Mouse (Mus musculus) forebrain, embryonic 13.5 days (tissue): Measurements from ENCODE around the gene Retnlg. TPM values are rescaled to one million over a fixed set of nuclear protein-coding genes. Genes with fewer than 3 reads are reported as not detected.
"Not testable (repeated sequence)": the region's sequence is repeated elsewhere in the genome, so short reads cannot be mapped to it uniquely, and the experiment has no call there.

Experiments used
- ATAC-seq: fragments of 200-750 bp; cut with Nextera tagmentation; 2 replicates; pipeline ENCODE4 v1.8.0; 2017
- H3K27ac ChIP-seq: fragments of 300-500 bp; sonication (generic); 2 replicates; pipeline ENCODE4 v1.5.1; 2015; ENCODE audit warnings: inconsistent platforms, mild to moderate bottlenecking, moderate library complexity
- H3K27me3 ChIP-seq: fragments of 300-500 bp; sonication (generic); 2 replicates; pipeline ENCODE4 v1.6.1; 2015; ENCODE audit warnings: mild to moderate bottlenecking, inconsistent platforms
- H3K36me3 ChIP-seq: fragments of 300-500 bp; sonication (generic); 2 replicates; pipeline ENCODE4 v1.6.1; 2015; ENCODE audit warnings: mild to moderate bottlenecking, inconsistent platforms; ENCODE audit not compliant: poor library complexity, severe bottlenecking
- H3K4me1 ChIP-seq: fragments of 300-500 bp; sonication (generic); 2 replicates; pipeline ENCODE4 v1.6.1; 2015; ENCODE audit warnings: inconsistent platforms
- H3K4me2 ChIP-seq: fragments of 300-500 bp; sonication (generic); 2 replicates; pipeline ENCODE4 v1.6.1; 2015; ENCODE audit warnings: inconsistent platforms, mild to moderate bottlenecking, moderate library complexity
- H3K4me3 ChIP-seq: fragments of 300-500 bp; sonication (generic); 2 replicates; pipeline ENCODE4 v1.5.1; 2015; ENCODE audit warnings: mild to moderate bottlenecking, inconsistent platforms
- H3K9ac ChIP-seq: fragments of 300-500 bp; sonication (generic); 2 replicates; pipeline ENCODE4 v1.6.1; 2015; ENCODE audit warnings: mild to moderate bottlenecking, inconsistent platforms
- H3K9me3 ChIP-seq: fragments of 300-500 bp; sonication (generic); replicated peaks from 2 replicates; pipeline ENCODE4 v1.6.1; 2016; ENCODE audit warnings: inconsistent platforms
- WGBS: fragments of 180-500 bp; shearing (Covaris S2); methylation state at CpG from one replicate; pipeline ENCODE4 v1.1.7; 2015; 5-methylcytosine and 5-hydroxymethylcytosine counted together
- polyA plus RNA-seq: library from polyadenylated mRNA; unstranded; fragments of >200 nt; fragmentation: Nextera tagmentation; extraction: Ambion mirVana; gene quantifications from 2 replicates; pipeline ENCODE4 v1.2.1, GENCODE M21; 2015

Gene Retnlg
- not detected in 2 replicates for polyA plus RNA-seq

- H3K4me2 ChIP-seq: no peak within 1 kb of the TSS
- no peaks in the 10 kb centered on the region for H3K36me3 ChIP-seq
- WGBS: 89% methylated on average over 4 of the region's 4 CpGs
- ATAC-seq: no peak
- H3K4me1 ChIP-seq: no peaks in the 10 kb centered on the region
- H3K9me3 ChIP-seq: no peaks in the 10 kb centered on the region
- no peak within 1 kb of the TSS for H3K9ac ChIP-seq
- no peak within 1 kb of the TSS for H3K27ac ChIP-seq
- H3K27me3 ChIP-seq: no peaks in the 10 kb centered on the region
- no peak within 1 kb of the TSS for H3K4me3 ChIP-seq
These were observed at the start of gene Retnlg for GRCm38 (mm10) chr16:48872321-48872720. TSS of gene Retnlg (plus strand) at chr16:48872621.

GRCm38 (mm10) chr16:48826474-48826873, 45.9 kb upstream of the Retnlg start:
- ATAC-seq: no peak
- H3K4me2 ChIP-seq: no peak overlapping the region
- no peaks in the 10 kb centered on the region for H3K27me3 ChIP-seq
- H3K4me1 ChIP-seq: no peaks in the 10 kb centered on the region
- no peak overlapping the region for H3K4me3 ChIP-seq
- H3K27ac ChIP-seq: no peak overlapping the region
- WGBS: 90% methylated on average over 3 of the region's 3 CpGs
- H3K9me3 ChIP-seq: no peaks in the 10 kb centered on the region
- H3K36me3 ChIP-seq: no peaks in the 10 kb centered on the region
- H3K9ac ChIP-seq: no peak overlapping the region

- Histone ChIP-seq H3K4me2 (no peak overlapping the region), H3K27ac (no peak overlapping the region), H3K9ac (no peak overlapping the region), H3K4me1 (no peaks in the 10 kb centered on the region), H3K27me3 (no peaks in the 10 kb centered on the region), H3K9me3 (no peaks in the 10 kb centered on the region), H3K36me3 (no peaks in the 10 kb centered on the region), H3K4me3 (no peak overlapping the region)
- ATAC-seq: no peak
- 75% methylated on average over 1 of the region's 1 CpGs for WGBS
These were observed 44.8 kb upstream of the Retnlg start for GRCm38 (mm10) chr16:48827625-48828024.

GRCm38 (mm10) chr16:48829060-48829459, 43.4 kb upstream of the Retnlg start:
- H3K27me3 ChIP-seq: no peaks in the 10 kb centered on the region
- 86% methylated on average over 4 of the region's 4 CpGs for WGBS
- no peak for ATAC-seq

GRCm38 (mm10) chr16:48832055-48832454, 40.4 kb upstream of the Retnlg start:
- Histone ChIP-seq H3K27me3 (no peaks in the 10 kb centered on the region), H3K4me2 (no peak overlapping the region), H3K4me3 (no peak overlapping the region), H3K27ac (no peak overlapping the region), H3K4me1 (no peaks in the 10 kb centered on the region), H3K9me3 (no peaks in the 10 kb centered on the region), H3K36me3 (no peaks in the 10 kb centered on the region), H3K9ac (no peak overlapping the region)
- WGBS: 92% methylated on average over 8 of the region's 8 CpGs
- no peak for ATAC-seq

More at GRCm38 (mm10) chr16:48829060-48829459, 43.4 kb upstream of the Retnlg start:
- no peak overlapping the region for H3K4me3 ChIP-seq
- no peak overlapping the region for H3K27ac ChIP-seq
- H3K4me2 ChIP-seq: no peak overlapping the region
- no peak overlapping the region for H3K9ac ChIP-seq
- no peaks in the 10 kb centered on the region for H3K36me3 ChIP-seq
- H3K4me1 ChIP-seq: no peaks in the 10 kb centered on the region
- H3K9me3 ChIP-seq: no peaks in the 10 kb centered on the region

GRCm38 (mm10) chr16:48833626-48834025, 38.8 kb upstream of the Retnlg start:
- not testable (repeated sequence) for H3K4me2 ChIP-seq, H3K4me1 ChIP-seq, H3K4me3 ChIP-seq, ATAC-seq, H3K9ac ChIP-seq, H3K36me3 ChIP-seq, H3K27me3 ChIP-seq, H3K9me3 ChIP-seq, H3K27ac ChIP-seq
- WGBS: 52% methylated on average over 1 of the region's 1 CpGs

- Histone ChIP-seq H3K36me3 (no peaks in the 10 kb centered on the region), H3K9me3 (no peaks in the 10 kb centered on the region), H3K4me1 (no peaks in the 10 kb centered on the region), H3K27me3 (no peaks in the 10 kb centered on the region), H3K27ac (no peak within 1 kb of the TSS), H3K4me2 (no peak within 1 kb of the TSS), H3K4me3 (no peak within 1 kb of the TSS), H3K9ac (no peak within 1 kb of the TSS)
- ATAC-seq: no peak
- 85% methylated on average over 3 of the region's 3 CpGs for WGBS
These were observed 30.2 kb upstream of the Retnlg start, which contains the start of gene Retnla for GRCm38 (mm10) chr16:48842266-48842665. TSS of gene Retnla (plus strand) at chr16:48842551.

- no peak for ATAC-seq
- no peak overlapping the region for H3K9ac ChIP-seq
- no peak overlapping the region for H3K27ac ChIP-seq
- no peak overlapping the region for H3K4me3 ChIP-seq
- no peak overlapping the region for H3K4me2 ChIP-seq
- no peaks in the 10 kb centered on the region for H3K4me1 ChIP-seq
- H3K36me3 ChIP-seq: no peaks in the 10 kb centered on the region
- no peaks in the 10 kb centered on the region for H3K27me3 ChIP-seq
- 89% methylated on average over 4 of the region's 4 CpGs for WGBS
- no peaks in the 10 kb centered on the region for H3K9me3 ChIP-seq
These were observed 28.6 kb upstream of the Retnlg start for GRCm38 (mm10) chr16:48843671-48844386.

GRCm38 (mm10) chr16:48865004-48865403, 7.4 kb upstream of the Retnlg start:
- H3K9me3 ChIP-seq, H3K4me2 ChIP-seq, H3K27me3 ChIP-seq, H3K36me3 ChIP-seq, H3K27ac ChIP-seq, H3K4me3 ChIP-seq, H3K4me1 ChIP-seq, H3K9ac ChIP-seq, ATAC-seq: not testable (repeated sequence)
- WGBS: 86% methylated on average over 1 of the region's 1 CpGs

- Histone ChIP-seq H3K4me3 (no peak overlapping the region), H3K9ac (no peak overlapping the region), H3K27ac (no peak overlapping the region), H3K4me2 (no peak overlapping the region), H3K9me3 (no peaks in the 10 kb centered on the region), H3K27me3 (no peaks in the 10 kb centered on the region), H3K36me3 (no peaks in the 10 kb centered on the region), H3K4me1 (no peaks in the 10 kb centered on the region)
- 69% methylated on average over 2 of the region's 2 CpGs for WGBS
- no peak for ATAC-seq
These were observed 4.7 kb upstream of the Retnlg start for GRCm38 (mm10) chr16:48867690-48868089.

GRCm38 (mm10) chr16:48868663-48869062, 3.8 kb upstream of the Retnlg start:
- no peak for ATAC-seq
- 89% methylated on average over 1 of the region's 1 CpGs for WGBS

GRCm38 (mm10) chr16:48869671-48870070, 2.8 kb upstream of the Retnlg start:
- Histone ChIP-seq H3K4me1 (no peaks in the 10 kb centered on the region), H3K9ac (no peak overlapping the region), H3K4me2 (no peak overlapping the region), H3K4me3 (no peak overlapping the region), H3K27me3 (no peaks in the 10 kb centered on the region), H3K27ac (no peak overlapping the region), H3K36me3 (no peaks in the 10 kb centered on the region), H3K9me3 (no peaks in the 10 kb centered on the region)
- no peak for ATAC-seq
- WGBS: 76% methylated on average over 3 of the region's 3 CpGs

More at GRCm38 (mm10) chr16:48868663-48869062, 3.8 kb upstream of the Retnlg start:
- H3K27me3 ChIP-seq: no peaks in the 10 kb centered on the region
- no peaks in the 10 kb centered on the region for H3K4me1 ChIP-seq
- no peaks in the 10 kb centered on the region for H3K9me3 ChIP-seq
- H3K4me2 ChIP-seq: no peak overlapping the region
- no peak overlapping the region for H3K27ac ChIP-seq
- no peaks in the 10 kb centered on the region for H3K36me3 ChIP-seq
- H3K4me3 ChIP-seq: no peak overlapping the region
- H3K9ac ChIP-seq: no peak overlapping the region

GRCm38 (mm10) chr16:48871754-48872153, 667 bp upstream of the Retnlg start:
- no peak for ATAC-seq
- Histone ChIP-seq H3K4me2 (no peak overlapping the region), H3K4me1 (no peaks in the 10 kb centered on the region), H3K36me3 (no peaks in the 10 kb centered on the region), H3K4me3 (no peak overlapping the region), H3K9ac (no peak overlapping the region), H3K9me3 (no peaks in the 10 kb centered on the region), H3K27me3 (no peaks in the 10 kb centered on the region), H3K27ac (no peak overlapping the region)
- 89% methylated on average over 1 of the region's 1 CpGs for WGBS
